Mouse (Mus musculus) embryonic facial prominence, embryonic 14.5 days (tissue): Measurements from ENCODE around the gene Mapk1ip1l. TPM values are rescaled to one million over a fixed set of nuclear protein-coding genes. Genes with fewer than 3 reads are reported as not detected.
"Not testable (repeated sequence)": the region's sequence is repeated elsewhere in the genome, so short reads cannot be mapped to it uniquely, and the experiment has no call there.

Source experiments
- ATAC-seq: fragments of 200-750 bp; cut with Nextera tagmentation; 2 replicates; pipeline ENCODE4 v1.8.0; 2017; ENCODE audit warnings: low read depth, moderate number of reproducible peaks, moderate TSS enrichment
- DNase-seq: peaks from one replicate; pipeline ENCODE4 v3.0.0-alpha.2; 2015; ENCODE audit warnings: low spot score
- H3K27ac ChIP-seq: fragments of 300-500 bp; sonication (generic); replicated peaks from 2 replicates; pipeline ENCODE4 v1.5.1; 2014; ENCODE audit warnings: low read depth, mild to moderate bottlenecking, low read length, moderate library complexity
- H3K27me3 ChIP-seq: fragments of 300-500 bp; sonication (generic); replicated peaks from 2 replicates; pipeline ENCODE4 v1.6.1; 2014; ENCODE audit warnings: low read length; ENCODE audit not compliant: control insufficient read depth, insufficient read depth
- H3K36me3 ChIP-seq: fragments of 300-500 bp; sonication (generic); 2 replicates; pipeline ENCODE4 v1.6.1; 2014; ENCODE audit warnings: low read length, mixed read lengths; ENCODE audit not compliant: control insufficient read depth, insufficient read depth
- H3K4me1 ChIP-seq: fragments of 300-500 bp; sonication (generic); 2 replicates; pipeline ENCODE4 v1.6.1; 2014; ENCODE audit warnings: antibody characterized with exemption, low read length; ENCODE audit not compliant: control insufficient read depth, insufficient read depth
- H3K4me2 ChIP-seq: fragments of 300-500 bp; sonication (generic); 2 replicates; pipeline ENCODE4 v1.6.1; 2014; ENCODE audit warnings: low read depth, mild to moderate bottlenecking, low read length, moderate library complexity, mixed read lengths
- H3K4me3 ChIP-seq: fragments of 300-500 bp; sonication (generic); 2 replicates; pipeline ENCODE4 v1.5.1; 2014; ENCODE audit warnings: low read depth, mild to moderate bottlenecking, low read length
- H3K9ac ChIP-seq: fragments of 300-500 bp; sonication (generic); 2 replicates; pipeline ENCODE4 v1.6.1; 2014; ENCODE audit warnings: low read depth, mild to moderate bottlenecking, low read length, moderate library complexity, mixed read lengths
- H3K9me3 ChIP-seq: fragments of 300-500 bp; sonication (generic); 2 replicates; pipeline ENCODE4 v1.6.1; 2016; ENCODE audit warnings: low read length; ENCODE audit not compliant: control insufficient read depth
- WGBS: fragments of 180-500 bp; shearing (Covaris S2); extraction: QIAGEN DNeasy Blood & Tissue Kit; methylation state at CpG from one replicate; pipeline ENCODE4 v1.1.7; 2014; 5-methylcytosine and 5-hydroxymethylcytosine counted together
- polyA plus RNA-seq: library from polyadenylated mRNA; unstranded; fragments of >200 nt; fragmentation: Nextera tagmentation; extraction: Ambion mirVana; gene quantifications from 2 replicates; pipeline ENCODE4 v1.2.1, GENCODE M21; 2014

Mapk1ip1l gene
- polyA plus RNA-seq, 1 experiment from 2014 or later, result 75.6 TPM

- H3K9ac ChIP-seq, result no peak overlapping the region
- H3K4me2 ChIP-seq, result no peak overlapping the region
- H3K27ac ChIP-seq, result no peak overlapping the region
- H3K27me3 ChIP-seq, result no peaks in the 10 kb centered on the region
- no peak for ATAC-seq
- no peaks in the 10 kb centered on the region for H3K4me1 ChIP-seq
- 92% methylated on average over 18 of the region's 18 CpGs for WGBS
- no peaks in the 10 kb centered on the region for H3K9me3 ChIP-seq
- no peak overlapping the region for H3K4me3 ChIP-seq
- DNase-seq, result no peak
- H3K36me3 ChIP-seq, result peaks cover 72% of the 10 kb centered on the region
These were observed 12.5 kb downstream of the Mapk1ip1l start for GRCm38 (mm10) chr14:47310342-47311181.

- no peak for ATAC-seq
- no peaks in the 10 kb centered on the region for H3K9me3 ChIP-seq
- H3K4me2 ChIP-seq, result no peak overlapping the region
- H3K9ac ChIP-seq, result no peak overlapping the region
- no peaks in the 10 kb centered on the region for H3K27me3 ChIP-seq
- DNase-seq, result no peak
- no peaks in the 10 kb centered on the region for H3K4me1 ChIP-seq
- no peak overlapping the region for H3K4me3 ChIP-seq
- H3K36me3 ChIP-seq, result peaks cover 56% of the 10 kb centered on the region
- WGBS, result 90% methylated on average over 5 of the region's 5 CpGs
- H3K27ac ChIP-seq, result no peak overlapping the region
These were observed 21.3 kb downstream of the Mapk1ip1l start for GRCm38 (mm10) chr14:47319362-47319761.

GRCm38 (mm10) chr14:47321581-47321980, 23.5 kb downstream of the Mapk1ip1l start:
- not testable (repeated sequence) for H3K9ac ChIP-seq, H3K4me3 ChIP-seq, H3K27me3 ChIP-seq, H3K4me2 ChIP-seq, H3K4me1 ChIP-seq, H3K9me3 ChIP-seq, H3K27ac ChIP-seq, ATAC-seq, DNase-seq
- WGBS, result 94% methylated on average over 5 of the region's 8 CpGs
- peaks cover 52% of the 10 kb centered on the region for H3K36me3 ChIP-seq

GRCm38 (mm10) chr14:47325965-47326761, 28.1 kb downstream of the Mapk1ip1l start:
- Histone ChIP-seq H3K9me3 (no peaks in the 10 kb centered on the region), H3K27me3 (no peaks in the 10 kb centered on the region), H3K4me2 (no peak overlapping the region), H3K27ac (no peak overlapping the region), H3K4me3 (no peak overlapping the region), H3K36me3 (peaks cover 19% of the 10 kb centered on the region; the same call in 1 of the 2 replicates), H3K4me1 (no peaks in the 10 kb centered on the region), H3K9ac (no peak overlapping the region)
- ATAC-seq, result no peak
- 85% methylated on average over 9 of the region's 9 CpGs for WGBS
- no peak for DNase-seq

- WGBS, result 95% methylated on average over 5 of the region's 5 CpGs
- H3K27ac ChIP-seq, result no peak overlapping the region
- no peak overlapping the region for H3K9ac ChIP-seq
- no peaks in the 10 kb centered on the region for H3K27me3 ChIP-seq
- no peaks in the 10 kb centered on the region for H3K4me1 ChIP-seq
- DNase-seq (no peak), ATAC-seq (no peak)
- no peak overlapping the region for H3K4me2 ChIP-seq
- no peak overlapping the region for H3K4me3 ChIP-seq
- peaks cover 19% of the 10 kb centered on the region; the same call in 1 of the 2 replicates for H3K36me3 ChIP-seq
- no peaks in the 10 kb centered on the region for H3K9me3 ChIP-seq
These were observed 29.3 kb downstream of the Mapk1ip1l start for GRCm38 (mm10) chr14:47327347-47327746.

GRCm38 (mm10) chr14:47331920-47332319, 33.9 kb downstream of the Mapk1ip1l start:
- Histone ChIP-seq H3K4me2 (no peak overlapping the region), H3K27ac (no peak overlapping the region), H3K9ac (no peak overlapping the region), H3K27me3 (no peaks in the 10 kb centered on the region), H3K4me1 (no peaks in the 10 kb centered on the region), H3K36me3 (no peaks in the 10 kb centered on the region), H3K4me3 (no peak overlapping the region), H3K9me3 (no peaks in the 10 kb centered on the region)
- ATAC-seq, result no peak
- peak; percentile 9 for DNase-seq
- 27% methylated on average over 5 of the region's 5 CpGs for WGBS

GRCm38 (mm10) chr14:47334819-47335218, 36.8 kb downstream of the Mapk1ip1l start:
- Histone ChIP-seq H3K27me3 (no peaks in the 10 kb centered on the region), H3K36me3 (no peaks in the 10 kb centered on the region), H3K27ac (no peak overlapping the region), H3K9ac (no peak overlapping the region), H3K4me2 (no peak overlapping the region), H3K4me1 (no peaks in the 10 kb centered on the region), H3K9me3 (no peaks in the 10 kb centered on the region), H3K4me3 (no peak overlapping the region)
- DNase-seq, result peak; percentile 42
- no peak for ATAC-seq
- 79% methylated on average over 4 of the region's 4 CpGs for WGBS

GRCm38 (mm10) chr14:47335300-47335699, 37.2 kb downstream of the Mapk1ip1l start:
- no peak overlapping the region for H3K27ac ChIP-seq
- 52% methylated on average over 3 of the region's 3 CpGs for WGBS

More at GRCm38 (mm10) chr14:47335300-47335699, 37.2 kb downstream of the Mapk1ip1l start:
- H3K9me3 ChIP-seq, result no peaks in the 10 kb centered on the region
- DNase-seq (no peak), ATAC-seq (no peak)
- H3K36me3 ChIP-seq, result no peaks in the 10 kb centered on the region
- no peak overlapping the region for H3K9ac ChIP-seq
- H3K4me2 ChIP-seq, result no peak overlapping the region
- no peaks in the 10 kb centered on the region for H3K4me1 ChIP-seq
- H3K4me3 ChIP-seq, result no peak overlapping the region
- H3K27me3 ChIP-seq, result no peaks in the 10 kb centered on the region
